Mouse (Mus musculus) spleen, postnatal 10 days (tissue): ENCODE measurements around the gene Herc4.

ENCODE experiments used
- DNase-seq, 2 experiments: peaks; one replicate each; pipeline ENCODE4 v3.0.0; 2021 to 2022; ENCODE audit warnings: low spot score in 2 of 2

Herc4 gene

DNA sequence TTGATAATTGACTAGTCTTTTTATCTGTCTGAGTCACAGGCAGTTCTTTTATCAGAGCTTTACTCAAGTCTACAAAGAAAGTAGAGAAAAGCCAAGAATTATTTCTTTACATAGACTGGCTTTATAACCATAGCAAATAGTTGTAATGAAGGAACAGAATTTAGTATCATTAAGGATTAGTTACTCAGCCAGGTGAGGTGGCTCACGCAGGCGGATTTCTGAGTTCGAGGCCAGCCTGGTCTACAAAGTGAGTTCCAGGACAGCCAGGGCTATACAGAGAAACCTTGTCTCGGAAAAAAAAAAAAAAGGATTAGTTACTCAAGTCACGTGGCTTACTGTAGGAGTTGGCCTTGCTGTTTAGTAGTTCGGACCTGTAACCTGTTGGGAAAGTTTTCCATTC lies 4.8 kb downstream of the Herc4 start:
- DNase-seq = no peak

- no peak for DNase-seq
Observed at GRCm38 (mm10) chr10:63258696-63259095, 15.1 kb downstream of the Herc4 start.

GRCm38 (mm10) chr10:63259340-63259739 lies 15.7 kb downstream of the Herc4 start:
- no peak for DNase-seq

DNA sequence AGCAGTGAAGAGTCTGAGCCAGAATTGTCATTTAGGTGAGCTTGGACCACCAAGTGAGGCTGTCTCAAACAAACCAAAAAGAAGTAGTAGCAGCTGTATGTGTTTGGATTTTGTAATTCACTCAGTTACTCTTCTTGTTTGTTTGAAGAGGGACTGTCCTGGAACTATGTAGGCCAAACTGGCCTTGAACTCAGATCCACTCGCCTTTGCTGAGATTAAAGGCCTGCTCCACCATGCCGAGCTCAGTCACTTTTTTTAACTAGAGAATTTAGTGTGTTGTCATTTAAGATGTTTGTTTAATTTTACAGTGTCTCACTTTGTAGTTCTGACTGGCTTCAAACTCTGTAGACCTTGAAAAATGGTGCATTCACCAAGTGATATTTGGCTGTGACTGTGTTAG lies 24.3 kb downstream of the Herc4 start:
- no peak for DNase-seq

- DNase-seq = no peak
Observed at GRCm38 (mm10) chr10:63272401-63272800, 28.8 kb downstream of the Herc4 start.

GRCm38 (mm10) chr10:63272868-63273267 lies 29.3 kb downstream of the Herc4 start:
- DNase-seq = no peak

- peak in 1 of 2 experiments; percentile 34 for DNase-seq
Observed at GRCm38 (mm10) chr10:63277010-63277409, 33.4 kb downstream of the Herc4 start.

GRCm38 (mm10) chr10:63279851-63280250 lies 36.2 kb downstream of the Herc4 start:
- no peak for DNase-seq

GRCm38 (mm10) chr10:63282417-63282816 lies 38.8 kb downstream of the Herc4 start:
- no peak for DNase-seq

- no peak for DNase-seq
Observed at GRCm38 (mm10) chr10:63282846-63283245, 39.2 kb downstream of the Herc4 start.

GRCm38 (mm10) chr10:63302356-63302755 lies 58.7 kb downstream of the Herc4 start:
- DNase-seq = no peak

DNA sequence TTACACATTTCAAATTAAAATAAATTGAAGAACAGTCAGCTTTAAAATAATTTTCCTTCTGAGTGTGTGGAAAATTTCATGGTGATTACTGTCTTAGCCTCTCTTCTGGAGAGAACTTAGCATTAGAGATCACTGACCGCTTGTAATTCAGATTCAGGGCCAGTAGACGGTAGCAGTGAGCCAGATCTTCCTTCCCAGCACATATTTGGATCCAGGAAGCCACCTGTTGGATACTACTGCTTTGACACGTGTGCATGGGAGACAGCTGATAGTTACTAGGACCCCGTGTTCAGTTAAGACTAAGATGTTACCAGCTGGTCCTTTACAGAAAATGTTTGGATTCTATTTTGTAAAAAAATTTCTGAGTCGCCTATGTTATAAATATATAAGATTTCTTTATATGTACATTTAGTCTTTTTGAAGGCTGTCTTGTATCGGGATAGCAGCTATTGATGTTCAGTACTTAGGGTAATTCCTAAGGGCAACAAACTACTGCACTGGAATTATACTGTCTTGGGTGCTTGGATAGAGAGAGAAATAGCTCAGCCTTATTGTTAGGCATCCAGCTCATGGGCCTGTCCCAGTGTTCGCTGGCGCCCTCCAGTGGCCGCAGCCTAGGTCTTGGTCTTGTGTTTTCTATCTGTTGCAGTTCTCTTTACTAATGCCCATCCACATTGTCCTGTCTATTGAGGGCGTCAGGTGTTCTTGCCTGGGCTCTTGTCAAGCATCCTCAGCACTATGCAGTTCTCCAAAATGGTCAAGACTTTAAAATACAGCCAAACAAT lies 65.2 kb downstream of the Herc4 start:
- DNase-seq = peak; percentile 82 to 93

DNA sequence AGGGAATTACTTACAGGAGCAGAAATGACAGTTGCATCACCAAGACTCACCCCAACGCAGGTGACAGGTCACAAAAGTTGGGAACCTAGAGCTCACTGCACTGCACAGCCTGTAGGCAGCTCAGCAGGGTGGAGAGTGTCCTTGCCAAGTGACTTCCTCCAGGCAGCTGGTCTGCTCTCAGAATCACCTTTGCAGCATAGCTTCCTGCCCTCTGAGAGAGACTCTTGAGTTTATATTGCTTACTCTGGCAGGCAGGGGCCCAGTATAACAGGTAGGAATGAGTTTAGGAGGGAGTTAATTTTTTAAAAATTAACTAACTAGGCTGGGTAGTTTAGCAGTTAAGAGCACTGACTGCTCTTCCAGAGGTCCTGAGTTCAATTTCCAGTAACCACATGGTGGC lies 70.1 kb downstream of the Herc4 start:
- DNase-seq = no peak

DNA sequence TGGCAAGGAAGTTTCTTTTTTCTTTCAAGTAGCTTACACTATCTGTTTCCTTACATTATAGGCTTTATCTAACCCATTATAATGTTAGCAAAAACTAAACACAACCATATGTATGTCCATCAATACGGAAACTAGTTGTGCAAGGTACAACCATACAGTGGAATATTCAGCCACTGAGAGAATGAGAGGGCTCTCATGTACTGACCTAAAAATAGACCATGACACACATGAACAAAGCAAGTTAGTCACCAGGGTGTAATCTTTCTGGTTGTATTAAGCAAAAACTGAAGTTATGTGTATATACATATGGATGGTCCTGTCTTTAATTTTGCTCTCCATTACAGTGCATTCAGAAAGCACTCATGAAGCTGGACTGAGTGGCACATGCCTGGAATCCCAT lies 83.5 kb downstream of the Herc4 start:
- DNase-seq = no peak

DNA sequence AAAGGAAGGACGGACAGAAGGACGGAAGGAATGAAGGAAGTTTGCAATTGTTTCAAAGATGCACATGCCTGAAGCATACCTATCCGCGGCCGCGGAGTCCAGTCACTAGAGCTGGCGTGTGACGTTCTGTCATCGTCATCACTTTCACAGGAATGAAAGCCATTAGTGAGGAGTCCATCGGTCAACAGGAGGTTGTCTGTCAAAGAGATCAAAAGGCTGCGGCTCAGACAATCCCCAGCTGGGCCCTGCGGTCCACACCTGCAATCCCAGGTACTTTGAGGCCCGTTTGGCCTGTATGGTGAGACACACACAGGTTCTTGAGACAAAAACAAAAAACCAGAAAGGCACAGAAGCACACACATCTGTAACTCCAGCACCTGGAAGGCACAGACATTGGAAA lies 93.3 kb downstream of the Herc4 start:
- no peak for DNase-seq

- no peak for DNase-seq
Observed at GRCm38 (mm10) chr10:63337326-63337725, 93.7 kb downstream of the Herc4 start.

GRCm38 (mm10) chr10:63337951-63338836 lies 94.6 kb downstream of the Herc4 start:
- peak; percentile 70 to 76 for DNase-seq

GRCm38 (mm10) chr10:63338914-63339643 lies 95.5 kb downstream of the Herc4 start:
- DNase-seq = peak; percentile 90 to 94

GRCm38 (mm10) chr10:63341351-63341750 lies 97.7 kb downstream of the Herc4 start:
- DNase-seq = no peak

DNA sequence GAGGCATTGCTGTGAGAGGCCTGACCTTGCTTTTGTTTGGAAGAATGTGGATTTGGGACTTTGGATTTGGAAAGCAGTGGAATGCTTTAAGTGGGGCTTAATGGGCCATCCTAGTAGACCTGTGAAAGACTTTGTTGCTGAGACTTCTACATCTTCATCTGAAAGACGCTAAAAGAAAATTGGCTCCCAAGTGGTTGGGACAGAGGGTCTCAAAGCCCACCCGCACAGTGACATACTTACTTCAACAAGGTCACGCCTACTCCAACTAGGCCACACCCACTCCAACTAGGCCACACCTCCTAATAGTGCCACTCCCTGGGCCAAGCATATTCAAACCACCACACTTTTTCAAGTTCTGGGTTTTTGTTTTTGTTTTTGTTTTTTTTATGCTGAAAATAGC lies 101.1 kb downstream of the Herc4 start:
- no peak for DNase-seq

GRCm38 (mm10) chr10:63348291-63348690 lies 104.7 kb downstream of the Herc4 start:
- no peak for DNase-seq

DNA sequence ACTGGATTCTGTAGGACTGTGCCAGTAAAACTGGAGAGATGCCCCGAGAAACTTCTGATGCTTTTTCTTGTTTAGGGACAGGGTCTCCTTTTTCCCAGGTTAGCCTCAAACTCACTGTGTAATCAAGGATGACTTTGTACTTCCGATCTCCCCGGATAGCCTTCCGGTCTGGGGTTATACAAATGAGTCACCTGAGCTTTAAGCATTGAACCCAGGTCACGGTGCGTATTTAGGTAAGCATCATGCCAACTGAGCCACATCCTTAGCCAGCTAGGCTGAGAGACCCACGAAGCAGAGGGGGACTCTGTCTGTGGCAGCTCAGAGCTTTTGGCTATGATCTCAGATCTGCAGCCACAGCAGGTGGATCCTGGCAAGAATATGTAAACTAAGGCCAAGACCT lies 107.1 kb downstream of the Herc4 start:
- no peak for DNase-seq
